Mouse (Mus musculus) hindbrain, embryonic 11.5 days (tissue): ENCODE results near the gene Ddx41. TPM values are rescaled to one million over a fixed set of nuclear protein-coding genes. Genes with fewer than 3 reads are reported as not detected.
"Not testable (repeated sequence)": the region's sequence is repeated elsewhere in the genome, so short reads cannot be mapped to it uniquely, and the experiment has no call there.

Source experiments
- ATAC-seq: fragments of 200-750 bp; cut with Nextera tagmentation; 2 replicates; pipeline ENCODE4 v1.8.0; 2017; ENCODE audit warnings: mild to moderate bottlenecking, moderate TSS enrichment, moderate library complexity; ENCODE audit not compliant: low FRiP score
- DNase-seq: peaks from one replicate; pipeline ENCODE4 v3.0.0-alpha.2; 2015; ENCODE audit warnings: low spot score
- H3K27ac ChIP-seq: fragments of 300-500 bp; sonication (generic); 2 replicates; pipeline ENCODE4 v1.5.1; 2014; ENCODE audit warnings: mild to moderate bottlenecking, low read depth, low read length
- H3K27me3 ChIP-seq: fragments of 300-500 bp; sonication (generic); 2 replicates; pipeline ENCODE4 v1.6.1; 2014; ENCODE audit warnings: mild to moderate bottlenecking, low read length, moderate library complexity, mixed read lengths; ENCODE audit not compliant: control insufficient read depth, insufficient read depth
- H3K36me3 ChIP-seq: fragments of 300-500 bp; sonication (generic); 2 replicates; pipeline ENCODE4 v1.6.1; 2014; ENCODE audit warnings: mild to moderate bottlenecking, low read length, moderate library complexity, mixed read lengths; ENCODE audit not compliant: control insufficient read depth, insufficient read depth
- H3K4me1 ChIP-seq: fragments of 300-500 bp; sonication (generic); replicated peaks from 2 replicates; pipeline ENCODE4 v1.6.1; 2014; ENCODE audit warnings: low read length, mixed read lengths; ENCODE audit not compliant: control insufficient read depth, insufficient read depth
- H3K4me2 ChIP-seq: fragments of 300-500 bp; sonication (generic); replicated peaks from 2 replicates; pipeline ENCODE4 v1.6.1; 2014; ENCODE audit warnings: mild to moderate bottlenecking, low read depth, low read length
- H3K4me3 ChIP-seq: fragments of 300-500 bp; sonication (generic); 2 replicates; pipeline ENCODE4 v1.5.1; 2014; ENCODE audit warnings: low read depth, low read length
- H3K9ac ChIP-seq: fragments of 300-500 bp; sonication (generic); 2 replicates; pipeline ENCODE4 v1.6.1; 2014; ENCODE audit warnings: low read depth, low read length
- H3K9me3 ChIP-seq: fragments of 300-500 bp; sonication (generic); 2 replicates; pipeline ENCODE4 v1.6.1; 2016; ENCODE audit warnings: low read length; ENCODE audit not compliant: control insufficient read depth
- WGBS: fragments of 180-500 bp; shearing (Covaris S2); extraction: QIAGEN DNeasy Blood & Tissue Kit; methylation state at CpG from one replicate; pipeline ENCODE4 v1.1.7; 2014; 5-methylcytosine and 5-hydroxymethylcytosine counted together
- polyA plus RNA-seq: library from polyadenylated mRNA; unstranded; fragments of >200 nt; fragmentation: Nextera tagmentation; extraction: Ambion mirVana; gene quantifications from 2 replicates; pipeline ENCODE4 v1.2.1, GENCODE M21; 2014

The Ddx41 gene
- polyA plus RNA-seq: 67.6 and 75.0 TPM in 2 replicates

DNA sequence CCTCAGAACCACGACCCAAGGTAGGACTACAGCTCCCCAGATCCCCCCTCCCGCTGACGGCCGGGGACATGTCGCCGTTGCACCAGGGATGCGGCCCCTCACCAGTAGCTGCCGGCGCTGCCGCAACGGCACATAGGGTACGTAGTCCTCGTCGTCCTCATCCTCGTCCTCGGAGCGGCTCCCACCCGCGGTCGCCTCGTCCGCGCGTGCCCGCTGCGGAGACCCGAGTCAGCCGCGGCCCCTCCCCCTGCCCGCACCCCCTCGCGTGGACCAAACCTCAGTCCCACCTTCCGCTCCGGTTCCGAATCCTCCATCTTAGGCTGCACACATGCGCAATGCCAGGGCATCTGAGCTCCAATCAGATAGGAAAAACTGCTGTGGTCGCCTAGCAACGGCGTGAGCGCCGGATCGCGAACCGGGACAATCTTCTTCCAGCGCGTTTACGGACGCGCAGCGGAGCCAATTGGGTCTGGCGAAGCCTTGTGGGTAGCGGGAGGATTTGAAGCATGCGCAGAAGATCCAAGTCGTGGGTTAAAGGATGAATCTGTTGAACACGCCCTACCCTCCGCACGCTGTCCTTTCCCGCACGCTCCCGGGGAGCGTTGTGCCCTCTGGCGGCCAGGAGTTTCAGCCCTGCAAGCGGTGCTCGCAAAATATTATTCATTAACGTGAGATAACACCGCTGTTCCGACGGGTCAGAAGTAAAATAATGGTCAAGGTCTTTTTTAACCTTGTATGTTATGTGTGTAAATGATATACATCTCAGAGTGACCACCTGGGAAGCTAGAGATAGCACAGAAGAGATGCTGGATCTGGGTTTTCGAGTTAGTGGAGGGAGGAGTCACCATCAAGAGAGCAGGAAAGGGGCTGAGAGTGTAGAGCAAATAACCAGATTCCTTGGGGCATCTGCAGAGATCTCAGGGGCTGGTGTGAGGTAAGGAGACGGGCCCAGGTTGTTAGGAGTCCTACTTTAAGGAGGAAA is at the start of gene Ddx41:
TSS of gene Ddx41 (minus strand) at position 465 of the 982 bp plus-strand sequence.
- 1% methylated on average over 70 of the region's 70 CpGs for WGBS

DNA sequence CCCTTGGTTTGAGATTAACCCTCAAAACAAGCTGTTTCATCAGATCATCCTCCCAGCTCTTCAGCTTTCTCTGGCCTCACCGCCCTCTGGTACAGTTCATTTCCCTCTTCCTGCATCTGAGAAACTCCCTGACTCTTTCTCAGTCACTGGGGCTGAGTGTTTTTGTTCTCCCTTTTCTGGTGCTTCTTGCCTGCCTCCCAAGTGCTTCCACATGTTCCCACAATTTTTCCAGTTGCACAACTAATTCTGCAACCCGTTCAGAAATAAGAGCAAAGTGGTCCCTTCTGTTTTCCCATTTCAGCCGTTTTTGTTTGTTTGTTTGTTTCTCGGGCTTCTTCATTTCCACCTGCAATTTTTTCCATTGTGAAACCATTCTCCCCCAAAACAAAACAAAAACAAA is 41.6 kb upstream of the Ddx41 start:
- Histone ChIP-seq H3K27ac (no peak overlapping the region), H3K4me1 (no peaks in the 10 kb centered on the region), H3K27me3 (no peaks in the 10 kb centered on the region), H3K9me3 (no peaks in the 10 kb centered on the region), H3K9ac (no peak overlapping the region), H3K4me3 (no peak overlapping the region), H3K4me2 (no peak overlapping the region), H3K36me3 (no peaks in the 10 kb centered on the region)
- ATAC-seq: no peak
- 81% methylated on average over 4 of the region's 4 CpGs for whole genome bisulfite sequencing
- DNase-seq: no peak

More for the DNA sequence above, at the start of gene Ddx41:
- peak within 1 kb of the TSS; percentile 87 for H3K4me2 ChIP-seq
- H3K9ac ChIP-seq: peak within 1 kb of the TSS; percentile 78
- no peaks in the 10 kb centered on the region for H3K9me3 ChIP-seq
- H3K36me3 ChIP-seq: peaks cover 12% of the 10 kb centered on the region
- peak within 1 kb of the TSS; percentile 80 for H3K4me3 ChIP-seq
- peak; percentile 98 for DNase-seq
- H3K27me3 ChIP-seq: no peaks in the 10 kb centered on the region
- peak within 1 kb of the TSS; percentile 40; the same call in 1 of the 2 replicates for H3K27ac ChIP-seq
- peaks cover 5% of the 10 kb centered on the region; the same call in 1 of the 2 replicates for H3K4me1 ChIP-seq
- peak; percentile 98 for ATAC-seq

DNA sequence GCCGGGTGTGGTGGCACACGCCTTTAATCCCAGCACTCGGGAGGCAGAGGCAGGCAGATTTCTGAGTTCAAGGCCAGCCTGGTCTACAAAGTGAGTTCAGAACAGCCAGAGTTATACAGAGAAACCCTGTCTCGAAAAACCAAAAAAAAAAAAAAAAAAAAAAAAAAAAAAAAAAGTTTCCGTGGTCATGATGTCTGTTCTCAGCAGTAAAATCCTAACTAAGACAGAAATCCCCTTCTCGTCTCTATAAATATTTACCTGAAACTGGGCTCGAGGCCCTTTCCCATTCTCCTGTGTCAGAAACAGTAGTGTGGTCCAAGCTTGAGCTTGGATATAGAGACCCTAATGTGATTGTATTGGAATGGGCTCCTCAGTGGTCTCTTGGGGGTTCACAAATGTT is 40.4 kb upstream of the Ddx41 start:
- H3K9me3 ChIP-seq, H3K27ac ChIP-seq, H3K27me3 ChIP-seq, H3K4me3 ChIP-seq, H3K9ac ChIP-seq, ATAC-seq, H3K36me3 ChIP-seq, H3K4me1 ChIP-seq, DNase-seq, H3K4me2 ChIP-seq: not testable (repeated sequence)
- WGBS: 88% methylated on average over 7 of the region's 7 CpGs

DNA sequence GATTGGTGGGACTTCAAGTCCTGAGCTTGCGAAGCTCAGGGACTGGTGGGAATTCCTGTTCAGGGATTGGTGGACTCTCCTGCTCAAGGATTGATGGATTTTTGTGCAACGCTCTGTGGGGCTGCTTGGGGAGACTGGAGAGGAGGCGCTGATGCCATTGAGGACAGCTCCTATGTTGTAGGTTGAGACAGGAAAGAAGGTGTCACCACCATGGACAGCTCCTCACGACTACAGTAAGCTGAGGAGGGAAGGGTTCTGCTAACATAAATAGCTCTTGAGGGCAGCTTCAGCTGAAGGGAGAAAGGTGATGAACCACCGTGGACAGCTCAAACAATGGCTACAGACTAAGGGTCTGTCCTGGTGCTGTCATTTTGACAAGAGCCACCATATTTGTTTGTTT is 39.5 kb upstream of the Ddx41 start:
- no peaks in the 10 kb centered on the region for H3K36me3 ChIP-seq
- H3K4me2 ChIP-seq: no peak overlapping the region
- H3K4me1 ChIP-seq: no peaks in the 10 kb centered on the region
- 60% methylated on average over 5 of the region's 5 CpGs for WGBS
- no peak overlapping the region for H3K9ac ChIP-seq
- no peaks in the 10 kb centered on the region for H3K27me3 ChIP-seq
- H3K4me3 ChIP-seq: no peak overlapping the region
- no peaks in the 10 kb centered on the region for H3K9me3 ChIP-seq
- ATAC-seq (no peak), DNase-seq (no peak)
- H3K27ac ChIP-seq: no peak overlapping the region

DNA sequence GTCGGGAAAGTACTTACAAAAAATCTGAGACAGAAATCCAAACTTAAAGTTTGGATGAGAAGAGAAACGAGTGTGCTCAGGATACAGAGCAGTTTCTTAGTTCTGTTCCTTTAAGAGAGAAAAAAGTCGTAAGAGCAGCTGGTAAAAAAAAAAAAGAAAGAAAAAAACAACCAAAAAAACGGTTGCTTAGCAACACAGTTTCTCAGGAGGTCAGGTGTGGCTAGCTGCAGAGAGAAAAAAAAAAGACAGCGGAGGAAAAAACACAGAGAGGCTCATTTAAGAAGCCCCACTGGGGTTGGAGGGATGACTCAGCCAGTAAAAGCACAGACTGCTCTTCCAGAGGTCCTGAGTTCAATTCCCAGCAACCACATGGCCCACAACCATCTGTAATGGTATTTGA is 37.9 kb upstream of the Ddx41 start:
- H3K4me3 ChIP-seq: no peak overlapping the region
- no peak overlapping the region for H3K4me2 ChIP-seq
- no peak overlapping the region for H3K27ac ChIP-seq
- no peaks in the 10 kb centered on the region for H3K36me3 ChIP-seq
- no peak for DNase-seq
- H3K9me3 ChIP-seq: no peaks in the 10 kb centered on the region
- 75% methylated on average over 5 of the region's 5 CpGs for WGBS
- no peak for ATAC-seq
- no peaks in the 10 kb centered on the region for H3K27me3 ChIP-seq
- peaks cover 1% of the 10 kb centered on the region; the same call in 1 of the 2 replicates for H3K4me1 ChIP-seq
- no peak overlapping the region for H3K9ac ChIP-seq

DNA sequence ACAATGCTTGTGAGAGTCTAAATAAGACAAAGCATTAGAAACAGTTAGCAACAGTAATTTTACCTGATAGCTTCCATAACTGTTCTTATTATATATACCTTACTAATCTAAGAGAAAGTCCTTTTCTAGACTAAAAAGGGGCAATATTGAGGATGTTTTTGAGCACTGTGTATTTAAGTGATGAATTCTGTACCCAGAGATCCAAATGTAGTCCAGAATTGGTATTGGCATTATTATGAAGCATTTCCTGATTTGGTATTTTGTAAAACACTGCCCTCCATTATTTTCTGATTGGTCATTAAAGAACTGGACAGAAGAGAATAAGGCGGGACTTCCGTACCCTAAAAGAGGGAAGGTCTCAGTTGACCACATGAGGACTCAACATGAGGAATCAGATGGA is 37.0 kb upstream of the Ddx41 start, which contains the start of gene Tmed9:
TSS of gene Tmed9 (plus strand) at position 301 of the 400 bp plus-strand sequence.
- Histone ChIP-seq H3K36me3 (no peaks in the 10 kb centered on the region), H3K27me3 (no peaks in the 10 kb centered on the region), H3K9ac (no peak within 1 kb of the TSS), H3K27ac (no peak within 1 kb of the TSS), H3K4me1 (peaks cover 3% of the 10 kb centered on the region; the same call in 1 of the 2 replicates), H3K4me2 (no peak within 1 kb of the TSS), H3K4me3 (no peak within 1 kb of the TSS), H3K9me3 (no peaks in the 10 kb centered on the region)
- ATAC-seq: no peak
- 99% methylated on average over 2 of the region's 2 CpGs for WGBS
- no peak for DNase-seq

DNA sequence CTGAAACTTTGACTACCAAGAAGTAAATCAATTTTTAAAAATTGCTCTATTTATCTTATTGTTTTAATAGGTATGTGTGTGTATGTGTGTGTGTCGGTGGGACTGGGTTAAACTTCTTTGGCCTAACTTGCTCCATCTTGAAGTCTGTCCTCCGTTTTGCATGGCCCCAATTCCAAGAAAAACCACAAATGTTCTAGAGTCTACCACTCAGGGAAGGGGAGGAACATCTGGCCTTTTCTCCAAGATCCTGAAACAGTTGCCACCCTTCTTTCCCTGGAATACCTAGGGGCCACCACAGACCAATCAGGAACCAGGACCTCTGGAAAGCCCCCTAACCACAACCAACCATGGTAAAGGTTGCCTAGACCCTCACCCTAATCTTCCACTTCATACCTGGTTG is 35.5 kb upstream of the Ddx41 start:
- Histone ChIP-seq H3K4me1 (peaks cover 3% of the 10 kb centered on the region; the same call in 1 of the 2 replicates), H3K36me3 (no peaks in the 10 kb centered on the region), H3K9ac (no peak overlapping the region), H3K27me3 (no peaks in the 10 kb centered on the region), H3K9me3 (no peaks in the 10 kb centered on the region), H3K27ac (no peak overlapping the region), H3K4me3 (no peak overlapping the region), H3K4me2 (no peak overlapping the region)
- DNase-seq (peak; percentile 7), ATAC-seq (no peak)
- WGBS: 74% methylated on average over 2 of the region's 2 CpGs

DNA sequence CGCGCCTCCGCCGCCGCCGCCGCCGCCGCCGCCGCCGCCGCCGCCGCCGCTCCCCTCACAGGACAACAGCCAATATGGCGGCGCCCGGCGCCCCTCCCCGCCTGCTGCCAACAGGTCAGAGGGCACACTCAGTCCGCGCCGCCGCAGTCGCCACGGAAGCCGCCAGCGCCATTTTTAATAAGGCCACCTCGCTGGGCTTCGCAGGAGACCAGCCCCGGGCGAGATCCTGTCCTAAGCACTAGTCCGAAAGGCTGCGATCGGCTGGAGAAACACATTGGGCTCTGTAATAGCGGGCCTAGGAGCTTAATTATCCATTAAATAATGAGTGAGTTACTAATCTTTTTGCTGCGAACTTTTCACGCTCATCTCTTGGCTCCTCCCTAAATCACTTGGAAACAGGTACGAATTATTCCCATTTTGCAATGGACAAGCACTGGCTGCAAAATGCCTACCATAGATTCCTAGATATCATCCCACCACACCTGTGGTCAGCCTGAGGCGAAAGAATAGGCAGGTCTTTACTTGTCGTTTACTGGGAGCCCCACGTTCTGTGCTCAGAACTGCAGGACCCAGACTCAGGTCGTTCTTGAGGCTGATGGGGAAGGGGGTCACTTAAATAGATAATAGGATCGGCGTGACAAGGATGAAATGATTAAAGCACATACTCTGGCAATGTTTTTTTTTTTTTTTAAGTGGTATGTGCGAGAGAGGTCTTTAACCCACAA is 34.7 kb upstream of the Ddx41 start, which contains the start of gene Fam193b:
TSS of gene Fam193b (minus strand) at position 94 of the 725 bp plus-strand sequence.
- H3K27me3 ChIP-seq: no peaks in the 10 kb centered on the region
- peak within 1 kb of the TSS; percentile 98 for H3K9ac ChIP-seq
- H3K36me3 ChIP-seq: no peaks in the 10 kb centered on the region
- peaks cover 3% of the 10 kb centered on the region; the same call in 1 of the 2 replicates for H3K4me1 ChIP-seq
- peak; percentile 94 for DNase-seq
- peak within 1 kb of the TSS; percentile 93 for H3K4me2 ChIP-seq
- H3K27ac ChIP-seq: peak within 1 kb of the TSS; percentile 68
- WGBS: 4% methylated on average over 26 of the region's 47 CpGs
- peak within 1 kb of the TSS; percentile 93 for H3K4me3 ChIP-seq
- ATAC-seq: peak; percentile 90
- H3K9me3 ChIP-seq: no peaks in the 10 kb centered on the region
